Mouse (Mus musculus) E14TG2a.4 (cell line): Measurements from ENCODE around the gene Ppp1r18.

Experiments used
- CTCF ChIP-seq: conservative IDR thresholded peaks from 2 replicates; pipeline ENCODE4 v1.5.1; 2014; ENCODE audit warnings: low read length
- NANOG ChIP-seq: IDR thresholded peaks from 2 replicates; pipeline ENCODE4 v1.6.1; 2014; ENCODE audit warnings: borderline replicate concordance, low read length, mixed read lengths
- POU5F1 ChIP-seq: IDR thresholded peaks from 2 replicates; pipeline ENCODE4 v1.6.1; 2014; ENCODE audit warnings: low read length, borderline replicate concordance

- no peak for TF ChIP-seq CTCF
- no peak for TF ChIP-seq NANOG
- TF ChIP-seq POU5F1: no peak
These were observed 35.2 kb downstream of the Ppp1r18 start for GRCm38 (mm10) chr17:35900636-35901035.
